Comparison of ENCODE assay signal across 30 mouse cellular contexts in genomic region chr12:30168491-30168890, GRCm38 (mm10). TPM values are rescaled to one million over a fixed set of nuclear protein-coding genes. Genes with fewer than 3 reads are reported as not detected.
DNase-seq lines count a peak whose midpoint lies in the region; ATAC-seq lines count a peak whose summit lies in the region.
"Had no signal": no experiment of that assay in that cellular context is flagged by ENCODE, and none has a peak within 500 bp of the region (broad histone marks: within the 10 kb centered on the region; RNA-seq: fewer than 3 reads in every experiment).

No protein-coding gene starts in this region.

- H3K36me3 ChIP-seq in heart, embryonic 12.5 days = no peaks in the 10 kb centered on the region
- H3K36me3 ChIP-seq in hindbrain, embryonic 12.5 days = no peaks in the 10 kb centered on the region
- H3K36me3 ChIP-seq: forebrain, embryonic 10.5 days; hindbrain, embryonic 15.5 days; limb, embryonic 15.5 days; lung, embryonic 15.5 days; stomach, embryonic 15.5 days had no signal

- no peak overlapping the region for H3K4me2 ChIP-seq in heart, embryonic 12.5 days
- no peak overlapping the region for H3K4me2 ChIP-seq in hindbrain, embryonic 12.5 days (replicated peaks)
- H3K4me2 ChIP-seq: hindbrain, embryonic 15.5 days; limb, embryonic 15.5 days; lung, embryonic 15.5 days; stomach, embryonic 15.5 days had no signal

- WGBS in heart, embryonic 12.5 days = 69% methylated on average over 3 of the region's 3 CpGs
- 84% methylated on average over 3 of the region's 3 CpGs for WGBS in hindbrain, embryonic 12.5 days

- ATAC-seq in heart, embryonic 12.5 days (ENCODE audit: insufficient number of reproducible peaks, low FRiP score) = no peak
- ATAC-seq in hindbrain, embryonic 12.5 days (ENCODE audit: low FRiP score) = no peak
- ATAC-seq: intestine, embryonic 16.5 days had no signal

- H3K27me3 ChIP-seq in heart, embryonic 12.5 days (replicated peaks) = no peaks in the 10 kb centered on the region
- H3K27me3 ChIP-seq in hindbrain, embryonic 12.5 days = no peaks in the 10 kb centered on the region
- H3K27me3 ChIP-seq: hindbrain, embryonic 15.5 days; limb, embryonic 15.5 days; lung, embryonic 15.5 days; stomach, embryonic 15.5 days had no signal

- H3K9ac ChIP-seq in heart, embryonic 12.5 days = no peak overlapping the region
- no peak overlapping the region for H3K9ac ChIP-seq in hindbrain, embryonic 12.5 days
- H3K9ac ChIP-seq: hindbrain, embryonic 15.5 days; limb, embryonic 15.5 days; liver, embryonic 14.5 days; lung, embryonic 15.5 days; stomach, embryonic 15.5 days had no signal

- H3K4me1 ChIP-seq in heart, embryonic 12.5 days (replicated peaks) = no peaks in the 10 kb centered on the region
- no peaks in the 10 kb centered on the region for H3K4me1 ChIP-seq in hindbrain, embryonic 12.5 days
- H3K4me1 ChIP-seq: forebrain, embryonic 10.5 days; hindbrain, embryonic 15.5 days; limb, embryonic 15.5 days; lung, embryonic 15.5 days; stomach, embryonic 15.5 days had no signal

- peak; percentile 8 to 16 for DNase-seq in heart, adult 18-20 months
- DNase-seq in heart, postnatal 4 days = peak; percentile 25
- no peak for DNase-seq in heart, postnatal 25 days (ENCODE audit: low spot score)
- peak; percentile 54 to 71 for DNase-seq in left cerebral cortex, postnatal 14 days (ENCODE audit: low spot score in 2 of 2)
- no peak for DNase-seq in left cerebral cortex, adult 8-10 months (ENCODE audit: low spot score in 2 of 2)
- peak; percentile 55 for DNase-seq in brain, embryonic 18.5 days (ENCODE audit: low read depth, low spot score)
- DNase-seq: adrenal gland, postnatal 25 days; cerebellum, adult 11 months; cerebellum, adult 9-11 months; gastrocnemius, adult 2 months; kidney, adult 9 months; kidney, postnatal 14 days; lung, postnatal 36 days; midbrain, embryonic 14.5 days; thymus, adult 18-20 months; thymus, postnatal 36 days had no signal

- H3K9me3 ChIP-seq in heart, embryonic 12.5 days (replicated peaks) = no peaks in the 10 kb centered on the region
- no peaks in the 10 kb centered on the region for H3K9me3 ChIP-seq in hindbrain, embryonic 12.5 days (replicated peaks)
- H3K9me3 ChIP-seq: forebrain, embryonic 10.5 days; hindbrain, embryonic 15.5 days; limb, embryonic 15.5 days; lung, embryonic 15.5 days; stomach, embryonic 15.5 days had no signal

- H3K4me3 ChIP-seq in heart, embryonic 12.5 days = no peak overlapping the region
- no peak overlapping the region for H3K4me3 ChIP-seq in hindbrain, embryonic 12.5 days
- H3K4me3 ChIP-seq: forebrain, embryonic 10.5 days; gastrocnemius, adult 2 months; hindbrain, embryonic 15.5 days; limb, embryonic 15.5 days; lung, embryonic 15.5 days; stomach, embryonic 15.5 days had no signal

- H3K27ac ChIP-seq in heart, embryonic 12.5 days (ENCODE audit: poor library complexity, severe bottlenecking) = no peak overlapping the region
- no peak overlapping the region for H3K27ac ChIP-seq in hindbrain, embryonic 12.5 days
- H3K27ac ChIP-seq: forebrain, embryonic 10.5 days; gastrocnemius, adult 2 months; hindbrain, embryonic 15.5 days; limb, embryonic 15.5 days; liver, embryonic 14.5 days; lung, embryonic 15.5 days; stomach, embryonic 15.5 days had no signal

- intact Hi-C loops in heart, postnatal 25 days (cut with DNase I) = no loop called here
- intact Hi-C loops in left cerebral cortex, postnatal 14 days (cut with DNase I) = no loop called here

RNA-seq across cellular contexts. Expression of gene Tpo, which starts 36.1 kb away (rescaled TPM):
- not detected for total RNA-seq in heart, adult 18-20 months (2021)
- 0.05 TPM in 1 of 2 replicates, not detected in the other for polyA plus RNA-seq in heart, embryonic 12.5 days (2016; fragmentation: Nextera tagmentation; extraction: Ambion mirVana)
- not detected for total RNA-seq in heart, postnatal 4 days (2021)
- not detected for total RNA-seq in heart, postnatal 25 days (2021)
- total RNA-seq in left cerebral cortex, postnatal 14 days (2021) = under 1 TPM; 0.11 to 0.20 TPM
- total RNA-seq in left cerebral cortex, adult 8-10 months (2022) = under 1 TPM; 0.44 to 0.72 (median 0.68) TPM
- not detected in 2 replicates for polyA plus RNA-seq in hindbrain, embryonic 12.5 days (2016; fragmentation: Nextera tagmentation; extraction: Ambion mirVana)
- total RNA-seq: adrenal gland, postnatal 25 days; common myeloid progenitor, adult 5-6 weeks; gastrocnemius, adult 2 months; gastrocnemius, postnatal 4 days; heart, postnatal 14 days; megakaryocyte-erythroid progenitor cell, adult 5-6 weeks had no signal
- polyA plus RNA-seq: forebrain, embryonic 10.5 days; intestine, embryonic 16.5 days; limb, embryonic 15.5 days; liver, embryonic 14.5 days; lung, embryonic 15.5 days; neural tube, embryonic 11.5 days; stomach, embryonic 15.5 days had no signal

Comparison
In these comparisons a context has a peak if more than half of its experiments do, and no peak if none do; other contexts are left out.
1. DNase-seq: peak in heart, adult 18-20 months (2 of 2), heart, postnatal 4 days (single experiment), left cerebral cortex, postnatal 14 days (2 of 2) and brain, embryonic 18.5 days (single experiment); none in heart, postnatal 25 days (single experiment) and left cerebral cortex, adult 8-10 months (0 of 2).